Mouse (Mus musculus) embryonic fibroblast, embryonic 13.5 days (primary cell): ENCODE results near the gene Rnf150. TPM values are rescaled to one million over a fixed set of nuclear protein-coding genes. Genes with fewer than 3 reads are reported as not detected.

Experiments
- H3K27ac ChIP-seq: 2 replicates; pipeline ENCODE4 v1.5.1; 2012; ENCODE audit warnings: low read length, control low read depth, inconsistent platforms; ENCODE audit not compliant: insufficient read depth
- H3K4me1 ChIP-seq: 2 replicates; pipeline ENCODE4 v1.6.1; 2011; ENCODE audit warnings: low read length; ENCODE audit not compliant: control insufficient read depth, insufficient read depth
- H3K4me3 ChIP-seq: 2 replicates; pipeline ENCODE4 v1.5.1; 2011; ENCODE audit warnings: mild to moderate bottlenecking, control low read depth, low read length; ENCODE audit not compliant: insufficient read depth
- CTCF ChIP-seq: IDR thresholded peaks from 2 replicates; pipeline ENCODE4 v1.5.1; 2011; ENCODE audit warnings: mild to moderate bottlenecking, control low read depth, low read length, moderate library complexity, borderline replicate concordance; ENCODE audit not compliant: insufficient read depth
- POLR2A ChIP-seq: IDR thresholded peaks from 2 replicates; pipeline ENCODE4 v1.6.1; 2011; ENCODE audit warnings: low read depth, mild to moderate bottlenecking, control low read depth, low read length, moderate library complexity
- polyA plus RNA-seq: library from polyadenylated mRNA; stranded (reverse); fragments of >200 nt; gene quantifications from 2 replicates; pipeline ENCODE4 v1.2.4, GENCODE M21; 2011; ENCODE audit warnings: low read depth; ENCODE audit not compliant: missing spikeins, insufficient read length

Gene Rnf150
- polyA plus RNA-seq, 1 experiment, result 36.3 TPM

DNA sequence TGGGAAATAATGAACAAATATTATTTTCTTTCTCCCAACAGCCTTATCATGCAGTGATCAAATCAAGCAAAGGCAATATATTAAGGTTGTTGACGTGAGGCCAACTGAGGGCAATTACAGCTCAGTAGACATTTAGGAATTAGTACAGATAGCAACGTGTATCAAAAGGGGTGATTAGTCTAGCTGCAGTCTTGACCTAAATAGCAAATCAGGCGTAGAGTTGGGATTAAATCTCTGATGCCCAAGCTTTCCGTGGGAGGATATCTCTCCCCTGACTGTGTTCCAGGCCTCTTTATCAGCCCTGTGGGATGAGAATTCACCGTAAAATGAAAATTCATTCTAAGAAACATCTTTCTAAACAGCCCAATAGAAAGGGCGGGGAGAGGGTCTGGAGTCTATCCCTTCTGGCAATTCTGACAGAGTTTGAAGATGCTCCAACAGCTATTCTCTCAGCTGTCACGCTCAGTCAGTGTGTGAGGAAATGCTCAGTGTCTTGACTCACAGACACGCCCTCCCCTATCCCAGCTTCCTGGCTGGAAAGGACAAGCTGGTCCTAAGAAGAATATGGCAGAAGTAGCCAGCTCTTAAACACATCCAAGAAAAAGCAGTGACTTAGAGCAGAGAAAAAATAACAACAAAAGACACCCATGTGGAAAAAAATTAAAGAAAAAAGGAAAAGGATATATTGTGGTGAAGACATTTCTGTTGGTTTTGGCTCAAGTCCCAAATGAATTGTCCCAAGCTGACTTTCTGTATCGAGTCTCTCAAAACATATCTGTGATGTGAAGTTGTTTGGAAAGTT is 4.4 kb upstream of the Rnf150 start:
- Histone ChIP-seq H3K27ac (0 out of 2 replicates have a peak overlapping the region, but pooled peaks have one; percentile 0), H3K4me3 (no peak overlapping the region), H3K4me1 (peaks cover 7% of the 10 kb centered on the region)
- TF ChIP-seq CTCF (no peak), POLR2A (no peak)

GRCm38 (mm10) chr8:82859343-82859620 is 3.9 kb upstream of the Rnf150 start:
- Histone ChIP-seq H3K4me3 (no peak overlapping the region), H3K27ac (peak overlapping the region; percentile 0; the same call in 1 of the 2 replicates), H3K4me1 (peaks cover 7% of the 10 kb centered on the region)
- TF ChIP-seq CTCF, result no peak
- TF ChIP-seq POLR2A, result no peak

- TF ChIP-seq POLR2A, result 0 out of 2 replicates have a peak, but pooled peaks have one; percentile 51
- TF ChIP-seq CTCF, result no peak
Observed at GRCm38 (mm10) chr8:82863745-82864520, 777 bp downstream of the Rnf150 start.

GRCm38 (mm10) chr8:82864521-82864818 is 1.3 kb downstream of the Rnf150 start:
- TF ChIP-seq CTCF (no peak), POLR2A (no peak)
- no peaks in the 10 kb centered on the region; the same call in none of the 2 replicates for H3K4me1 ChIP-seq
- H3K27ac ChIP-seq, result peak overlapping the region; percentile 76
- peak overlapping the region; percentile 74 for H3K4me3 ChIP-seq

More at GRCm38 (mm10) chr8:82863745-82864520, 777 bp downstream of the Rnf150 start:
- Histone ChIP-seq H3K4me1 (peaks cover 3% of the 10 kb centered on the region), H3K27ac (peak overlapping the region; percentile 76), H3K4me3 (peak overlapping the region; percentile 74)

DNA sequence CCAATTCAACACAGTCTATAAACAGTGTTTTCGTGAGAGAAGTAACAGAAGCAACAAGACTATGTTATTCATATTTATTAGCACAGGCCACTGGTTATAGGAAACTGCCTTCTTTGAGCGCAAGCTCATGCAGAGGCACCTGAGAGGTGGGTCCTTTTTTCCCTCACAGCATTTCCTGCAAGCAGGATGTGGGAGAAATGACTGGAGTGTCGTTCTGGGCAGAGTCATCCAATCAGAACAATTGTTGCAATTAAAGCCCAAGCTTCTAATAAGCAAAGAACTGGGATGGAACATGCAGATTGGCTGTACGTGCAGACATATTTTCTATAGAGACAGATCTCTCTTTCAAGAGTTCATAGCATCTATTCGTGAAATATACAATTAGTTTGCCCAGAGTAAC is 2.1 kb downstream of the Rnf150 start:
- Histone ChIP-seq H3K4me1 (peaks cover 4% of the 10 kb centered on the region), H3K4me3 (peak overlapping the region; percentile 74), H3K27ac (peak overlapping the region; percentile 76)
- TF ChIP-seq POLR2A (no peak; the same call in 1 of the 2 replicates), CTCF (no peak)

DNA sequence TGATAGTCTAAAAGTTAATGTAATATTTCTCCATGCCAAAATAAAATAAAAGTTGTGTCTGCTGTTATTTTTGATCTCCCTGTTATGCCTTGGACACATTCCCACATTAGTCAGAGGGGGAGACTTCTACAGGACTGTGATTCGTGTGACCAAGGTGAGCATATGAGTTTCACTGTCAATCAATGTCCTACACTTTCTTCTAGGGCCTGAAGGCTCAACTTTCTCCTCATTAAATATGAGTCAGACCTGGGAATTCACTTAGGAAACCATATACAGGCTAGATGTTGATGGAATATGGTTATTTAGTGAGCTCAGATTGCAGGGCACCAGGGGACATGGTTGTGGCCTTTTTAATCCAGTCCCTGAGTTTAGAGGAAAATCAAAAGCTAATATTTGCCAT is 3.1 kb downstream of the Rnf150 start:
- Histone ChIP-seq H3K4me1 (peaks cover 10% of the 10 kb centered on the region), H3K27ac (peak overlapping the region; percentile 76), H3K4me3 (peak overlapping the region; percentile 74; the same call in 1 of the 2 replicates)
- TF ChIP-seq POLR2A (no peak), CTCF (no peak)

GRCm38 (mm10) chr8:82870840-82871490 is 7.8 kb downstream of the Rnf150 start:
- no peak for TF ChIP-seq POLR2A
- no peak for TF ChIP-seq CTCF
- no peak overlapping the region for H3K4me3 ChIP-seq
- peaks cover 19% of the 10 kb centered on the region for H3K4me1 ChIP-seq
- H3K27ac ChIP-seq, result peak overlapping the region; percentile 79

DNA sequence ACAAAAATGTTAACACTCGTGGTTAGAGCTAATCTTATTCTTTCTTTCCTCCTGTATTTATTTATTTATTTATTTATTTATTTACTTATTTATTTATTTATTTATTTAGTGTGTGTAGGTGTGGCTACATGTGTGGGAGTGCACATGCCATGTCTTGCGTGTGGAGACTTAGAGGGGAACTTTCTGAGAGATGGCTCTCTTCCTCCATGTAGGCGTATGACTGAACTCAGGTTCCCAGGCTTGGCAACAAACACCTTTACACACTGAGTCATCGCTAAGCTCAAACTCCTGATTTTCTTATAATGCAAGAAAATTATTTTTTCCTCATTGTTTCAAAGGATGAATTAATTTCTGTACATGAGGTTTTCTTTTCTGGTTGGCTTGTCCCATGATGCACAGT is 8.8 kb downstream of the Rnf150 start:
- Histone ChIP-seq H3K4me1 (peaks cover 19% of the 10 kb centered on the region), H3K4me3 (no peak overlapping the region), H3K27ac (peak overlapping the region; percentile 25; the same call in 1 of the 2 replicates)
- TF ChIP-seq CTCF (no peak), POLR2A (no peak)

DNA sequence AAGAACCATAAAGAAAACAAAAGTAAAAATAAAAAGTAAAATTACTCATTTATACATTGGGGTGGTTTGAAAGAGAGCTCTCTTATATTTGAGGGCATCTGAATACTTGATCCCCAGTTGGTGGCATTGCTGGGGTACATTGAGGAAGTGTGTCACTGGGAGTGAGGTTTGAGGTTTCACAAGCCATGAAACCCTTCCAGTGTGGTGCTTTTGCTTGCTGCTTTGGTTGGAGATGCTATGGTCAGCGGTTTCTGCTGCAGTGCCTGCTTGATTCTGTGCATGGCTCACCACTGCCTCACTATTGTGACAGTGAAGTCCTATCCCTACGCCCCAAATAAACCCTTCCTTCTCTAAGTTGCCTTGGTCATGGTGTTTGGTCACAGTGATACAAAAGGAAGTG is 10.9 kb downstream of the Rnf150 start:
- no peak for TF ChIP-seq POLR2A
- no peak for TF ChIP-seq CTCF

GRCm38 (mm10) chr8:82875135-82875534 is 12.0 kb downstream of the Rnf150 start:
- Histone ChIP-seq H3K4me3 (no peak overlapping the region), H3K27ac (peak overlapping the region; percentile 35), H3K4me1 (peaks cover 18% of the 10 kb centered on the region)
- TF ChIP-seq CTCF (no peak), POLR2A (no peak)

More for the DNA sequence above, 10.9 kb downstream of the Rnf150 start:
- H3K27ac ChIP-seq, result peak overlapping the region; percentile 6; the same call in 1 of the 2 replicates
- peaks cover 21% of the 10 kb centered on the region for H3K4me1 ChIP-seq
- no peak overlapping the region for H3K4me3 ChIP-seq
